Mouse (Mus musculus): Measurements from ENCODE around the gene Cyp2j6. TPM values are rescaled to one million over a fixed set of nuclear protein-coding genes. Genes with fewer than 3 reads are reported as not detected.

The Cyp2j6 gene
- total RNA-seq, 2 experiments from 2014 or later, result 14.9 to 15.3 TPM

Other genes with a start within 250 kb of the Cyp2j6 start
- gene Cyp2j11, start 205.0 kb downstream of the Cyp2j6 start, total RNA-seq (2021), result not detected
- not detected for gene Cyp2j8, start 46.3 kb downstream of the Cyp2j6 start, total RNA-seq (2021)
- 10 to 100 TPM; 24.1 to 25.2 TPM for gene Cyp2j9, start 37.9 kb upstream of the Cyp2j6 start, total RNA-seq (2021)
- not detected for gene Cyp2j5, start 110.5 kb upstream of the Cyp2j6 start, total RNA-seq (2021)
- not detected for gene Gm12695, start 231.5 kb upstream of the Cyp2j6 start, total RNA-seq (2021)

Data from left cerebral cortex, postnatal 25 days (tissue).